Mouse (Mus musculus) brain, embryonic 14.5 days (tissue): ENCODE data around the gene Pappa2.

Experiments used
- CTCF ChIP-seq: fragments of 200-500 bp; IDR thresholded peaks from 2 replicates; pipeline ENCODE4 v1.5.1; 2012; ENCODE audit warnings: inconsistent platforms, mild to moderate bottlenecking, moderate library complexity, borderline replicate concordance; ENCODE audit not compliant: insufficient read depth, insufficient read length; ENCODE audit errors: extremely low read depth
- POLR2A ChIP-seq: fragments of 200-500 bp; IDR thresholded peaks from 2 replicates; pipeline ENCODE4 v1.6.1; 2012; ENCODE audit warnings: mild to moderate bottlenecking, inconsistent platforms, borderline replicate concordance; ENCODE audit not compliant: poor library complexity, insufficient read depth, insufficient read length, severe bottlenecking; ENCODE audit errors: extremely low read depth

DNA sequence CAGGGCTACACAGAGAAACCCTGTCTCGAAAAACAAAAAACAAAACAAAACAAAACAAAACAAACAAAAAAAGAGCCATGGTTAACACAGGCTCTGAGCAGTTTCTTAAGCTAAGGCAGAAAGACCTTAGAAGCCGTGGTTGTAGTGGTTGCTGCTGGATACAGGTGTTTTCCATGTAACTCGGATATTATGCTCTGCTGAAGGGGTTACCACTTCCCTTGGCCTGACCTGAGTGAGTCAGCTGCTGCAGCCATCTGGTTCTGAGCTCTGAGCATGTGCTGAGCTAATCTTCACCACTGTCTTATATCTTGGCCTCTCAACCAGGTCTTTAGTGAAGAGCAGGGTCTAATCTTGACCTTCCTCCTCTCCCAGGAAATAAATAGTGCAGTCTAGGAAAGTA lies 6.8 kb upstream of the Pappa2 start:
- TF ChIP-seq POLR2A (no peak), CTCF (no peak)
